Mouse (Mus musculus) lung, embryonic 16.5 days (tissue): ENCODE data around the gene Zranb1. TPM values are rescaled to one million over a fixed set of nuclear protein-coding genes. Genes with fewer than 3 reads are reported as not detected.

ENCODE experiments used
- ATAC-seq: fragments of 200-750 bp; cut with Nextera tagmentation; 2 replicates; pipeline ENCODE4 v1.8.0; 2017; ENCODE audit warnings: low read depth, mild to moderate bottlenecking, moderate library complexity
- H3K27ac ChIP-seq: fragments of 300-500 bp; sonication (generic); 2 replicates; pipeline ENCODE4 v1.5.1; 2014; ENCODE audit warnings: mild to moderate bottlenecking, control low read depth, low read length
- H3K27me3 ChIP-seq: fragments of 300-500 bp; sonication (generic); 2 replicates; pipeline ENCODE4 v1.6.1; 2014; ENCODE audit warnings: low read depth, low read length, mixed read lengths; ENCODE audit not compliant: control insufficient read depth, insufficient read depth
- H3K36me3 ChIP-seq: fragments of 300-500 bp; sonication (generic); 2 replicates; pipeline ENCODE4 v1.6.1; 2014; ENCODE audit warnings: low read length; ENCODE audit not compliant: control insufficient read depth, insufficient read depth
- H3K4me1 ChIP-seq: fragments of 300-500 bp; sonication (generic); replicated peaks from 2 replicates; pipeline ENCODE4 v1.6.1; 2014; ENCODE audit warnings: low read length, mixed read lengths; ENCODE audit not compliant: control insufficient read depth, insufficient read depth
- H3K4me2 ChIP-seq: fragments of 300-500 bp; sonication (generic); 2 replicates; pipeline ENCODE4 v1.6.1; 2014; ENCODE audit warnings: low read depth, low read length, control low read depth
- H3K4me3 ChIP-seq: fragments of 300-500 bp; sonication (generic); 2 replicates; pipeline ENCODE4 v1.5.1; 2014; ENCODE audit warnings: mild to moderate bottlenecking, low read length, control low read depth
- H3K9ac ChIP-seq: fragments of 300-500 bp; sonication (generic); 2 replicates; pipeline ENCODE4 v1.6.1; 2014; ENCODE audit warnings: low read length, control low read depth
- H3K9me3 ChIP-seq: fragments of 300-500 bp; sonication (generic); 2 replicates; pipeline ENCODE4 v1.6.1; 2016; ENCODE audit warnings: low read length; ENCODE audit not compliant: control insufficient read depth
- WGBS: fragments of 180-500 bp; shearing (Covaris S2); extraction: QIAGEN DNeasy Blood & Tissue Kit; methylation state at CpG from one replicate; pipeline ENCODE4 v1.1.7; 2014; 5-methylcytosine and 5-hydroxymethylcytosine counted together
- polyA plus RNA-seq: library from polyadenylated mRNA; unstranded; fragments of >200 nt; fragmentation: Nextera tagmentation; extraction: Ambion mirVana; gene quantifications from 2 replicates; pipeline ENCODE4 v1.2.1, GENCODE M21; 2015

The Zranb1 gene
- polyA plus RNA-seq, 1 experiment from 2014 or later, result 8.6 TPM

DNA sequence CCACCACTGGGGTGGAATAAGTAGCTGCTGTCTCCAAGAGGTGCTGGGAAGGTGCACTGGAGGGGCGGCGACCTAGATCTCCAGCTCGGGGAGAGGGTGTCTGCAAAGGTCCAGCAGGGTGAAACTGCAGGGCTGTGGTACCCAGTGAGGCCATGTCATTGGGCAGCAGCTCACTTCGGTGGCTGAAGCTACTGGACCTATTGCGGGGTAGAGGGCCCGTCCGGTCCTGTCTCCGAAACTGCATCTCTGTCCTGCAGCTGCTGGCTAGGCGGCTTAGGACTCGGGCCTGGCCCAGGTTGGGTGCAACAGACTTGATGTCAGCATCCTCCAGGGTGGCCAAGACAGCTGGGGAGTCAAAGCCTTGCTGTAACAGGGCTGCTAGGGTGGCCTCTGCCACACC lies 83.0 kb downstream of the Zranb1 start:
- 94% methylated on average over 10 of the region's 10 CpGs for WGBS
- no peak overlapping the region for H3K4me2 ChIP-seq
- H3K4me1 ChIP-seq, result peaks cover 34% of the 10 kb centered on the region

DNA sequence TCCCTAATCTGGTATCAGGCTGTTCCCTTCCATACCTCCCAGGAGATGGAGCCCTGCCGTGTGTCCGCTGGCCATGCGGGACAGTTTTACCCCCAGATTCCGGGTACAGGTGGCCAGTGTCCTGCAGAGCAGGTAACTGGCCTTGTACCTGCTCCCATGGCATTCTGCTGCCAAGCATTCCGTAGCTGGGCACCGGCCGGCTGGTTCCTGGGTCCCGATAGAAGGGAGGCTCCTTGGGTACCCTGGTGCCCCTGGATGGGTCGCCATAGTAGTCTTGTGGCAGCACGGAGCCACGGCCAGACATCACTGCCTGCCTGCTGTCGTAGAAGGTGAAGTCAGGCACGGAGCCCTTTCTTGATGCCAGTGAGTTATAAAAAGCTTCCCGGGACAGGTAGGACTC lies 83.7 kb downstream of the Zranb1 start:
- no peaks in the 10 kb centered on the region; the same call in 1 of the 2 replicates for H3K36me3 ChIP-seq
- H3K4me1 ChIP-seq, result peaks cover 41% of the 10 kb centered on the region
- ATAC-seq, result no peak
- H3K4me3 ChIP-seq, result no peak overlapping the region
- 91% methylated on average over 14 of the region's 14 CpGs for WGBS
- H3K27me3 ChIP-seq, result no peaks in the 10 kb centered on the region
- H3K27ac ChIP-seq, result no peak overlapping the region
- no peak overlapping the region for H3K4me2 ChIP-seq
- no peak overlapping the region for H3K9ac ChIP-seq
- no peaks in the 10 kb centered on the region for H3K9me3 ChIP-seq

More for the DNA sequence above, 83.0 kb downstream of the Zranb1 start:
- ATAC-seq, result no peak
- H3K4me3 ChIP-seq, result no peak overlapping the region
- H3K27me3 ChIP-seq, result no peaks in the 10 kb centered on the region
- no peaks in the 10 kb centered on the region; the same call in 1 of the 2 replicates for H3K36me3 ChIP-seq
- H3K9ac ChIP-seq, result no peak overlapping the region
- H3K27ac ChIP-seq, result no peak overlapping the region
- no peaks in the 10 kb centered on the region for H3K9me3 ChIP-seq

DNA sequence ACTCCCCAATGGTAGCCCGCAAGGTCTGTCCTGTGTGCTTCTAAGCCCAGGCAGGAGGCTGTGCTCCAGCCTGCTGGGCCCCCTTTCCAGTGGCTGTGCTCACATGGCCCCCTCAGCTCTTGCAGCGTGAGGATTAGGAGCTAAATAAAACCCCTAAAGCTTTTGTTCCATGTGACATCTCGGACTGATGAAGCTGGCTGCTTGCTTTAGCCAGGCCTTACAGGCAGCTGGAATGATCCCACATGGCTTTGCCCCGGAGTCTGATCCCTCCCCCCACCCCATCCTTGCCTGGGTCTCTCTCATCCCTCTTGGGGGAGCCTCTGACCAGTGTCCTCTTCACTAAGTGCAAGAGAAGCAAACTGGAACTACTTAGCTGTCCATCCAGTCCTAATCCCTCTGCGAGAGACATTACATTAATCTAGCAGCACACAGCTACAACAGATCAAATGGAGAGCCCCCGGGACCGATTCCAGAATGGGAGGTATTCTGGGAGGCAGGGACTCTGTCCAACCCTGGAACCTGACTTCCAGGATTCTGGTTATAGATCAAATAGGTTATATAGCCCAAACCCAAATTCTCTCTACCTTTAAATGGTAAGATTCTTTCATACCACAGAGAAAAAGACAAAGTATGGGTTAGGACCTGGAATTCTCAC lies 84.6 kb downstream of the Zranb1 start:
- no peak overlapping the region for H3K4me2 ChIP-seq

DNA sequence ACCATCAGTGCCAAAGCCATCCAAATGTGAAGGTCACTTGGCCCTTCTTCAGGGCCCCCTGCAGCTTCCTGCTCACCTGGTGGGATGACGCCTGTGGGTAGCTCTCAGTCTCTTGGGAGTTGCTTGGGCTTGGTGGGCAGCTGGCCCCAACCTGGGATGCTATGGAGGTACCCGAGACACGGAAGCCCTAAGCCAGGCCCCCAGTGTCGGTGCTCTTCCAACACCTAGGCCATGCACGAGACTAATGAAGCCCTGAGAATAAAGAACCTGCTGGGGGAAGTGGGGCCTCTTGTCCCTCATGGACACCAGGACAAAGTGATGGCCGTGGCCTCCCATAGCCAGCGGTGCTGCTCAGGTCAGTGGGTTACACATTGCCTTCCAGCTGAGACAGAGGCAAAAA lies 88.0 kb downstream of the Zranb1 start:
- H3K4me2 ChIP-seq, result no peak overlapping the region
- H3K4me1 ChIP-seq, result peaks cover 20% of the 10 kb centered on the region; the same call in 1 of the 2 replicates
- H3K27ac ChIP-seq, result peak overlapping the region; percentile 31; the same call in 1 of the 2 replicates
- 83% methylated on average over 7 of the region's 7 CpGs for WGBS
- H3K9me3 ChIP-seq, result no peaks in the 10 kb centered on the region
- no peak overlapping the region for H3K4me3 ChIP-seq
- H3K9ac ChIP-seq, result no peak overlapping the region
- H3K27me3 ChIP-seq, result no peaks in the 10 kb centered on the region
- no peak for ATAC-seq
- no peaks in the 10 kb centered on the region for H3K36me3 ChIP-seq

More for the DNA sequence above, 84.6 kb downstream of the Zranb1 start:
- WGBS, result 51% methylated on average over 7 of the region's 7 CpGs
- H3K27ac ChIP-seq, result peak overlapping the region; percentile 30; the same call in 1 of the 2 replicates
- H3K27me3 ChIP-seq, result no peaks in the 10 kb centered on the region
- no peaks in the 10 kb centered on the region for H3K36me3 ChIP-seq
- ATAC-seq, result no peak
- H3K9me3 ChIP-seq, result no peaks in the 10 kb centered on the region
- H3K4me1 ChIP-seq, result peaks cover 48% of the 10 kb centered on the region
- no peak overlapping the region for H3K9ac ChIP-seq
- H3K4me3 ChIP-seq, result no peak overlapping the region

DNA sequence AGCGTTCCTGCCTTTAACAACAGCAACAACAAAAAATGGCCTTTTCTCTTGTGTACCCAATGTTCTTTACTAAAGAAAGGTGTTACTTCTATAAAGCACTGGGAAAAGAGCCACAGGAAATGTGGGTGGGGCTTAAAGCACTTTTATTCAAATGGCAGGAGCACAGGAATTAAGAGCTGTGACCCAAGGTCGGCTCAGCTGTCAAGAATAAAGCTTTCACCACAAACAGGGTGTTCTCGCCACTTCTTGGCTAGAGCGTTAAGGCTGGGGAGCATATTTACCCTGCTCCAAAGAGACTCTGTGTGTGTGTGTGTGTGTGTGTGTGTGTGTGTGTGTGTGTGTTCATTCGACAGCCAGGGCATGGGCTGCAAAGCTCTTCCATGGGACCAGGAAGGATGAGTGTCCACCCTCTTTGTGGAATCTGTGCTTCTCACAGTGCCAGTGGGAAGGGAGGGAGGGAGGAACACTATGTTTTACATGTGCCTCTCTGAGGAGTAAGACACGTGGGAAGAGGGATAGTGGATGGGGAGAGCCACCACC lies 88.6 kb downstream of the Zranb1 start:
- Histone ChIP-seq H3K27me3 (no peaks in the 10 kb centered on the region), H3K9ac (no peak overlapping the region), H3K4me3 (no peak overlapping the region), H3K4me2 (no peak overlapping the region), H3K4me1 (peaks cover 21% of the 10 kb centered on the region; the same call in 1 of the 2 replicates), H3K27ac (0 out of 2 replicates have a peak overlapping the region, but pooled peaks have one; percentile 31), H3K36me3 (no peaks in the 10 kb centered on the region), H3K9me3 (no peaks in the 10 kb centered on the region)
- 29% methylated on average over 6 of the region's 6 CpGs for WGBS
- peak; percentile 48; the same call in 1 of the 2 replicates for ATAC-seq

DNA sequence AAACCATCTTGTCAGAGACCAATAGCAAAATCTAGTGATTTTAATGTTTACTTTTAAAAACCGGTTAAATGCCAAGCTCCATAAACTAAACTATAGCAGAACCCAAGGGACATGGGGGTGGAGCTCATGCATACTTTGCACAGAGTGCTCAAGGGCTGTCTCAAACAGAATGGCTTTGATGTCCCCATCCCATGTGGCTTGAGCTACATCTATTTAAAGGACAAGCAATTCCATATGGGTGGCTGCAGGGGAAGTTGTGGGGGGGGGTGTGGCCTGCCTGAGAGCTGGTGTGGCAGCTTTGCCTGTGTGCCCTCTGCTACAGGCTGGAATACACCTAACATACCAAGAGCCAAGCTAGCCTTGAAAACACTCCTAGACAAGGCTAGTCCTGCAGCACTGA lies 93.8 kb downstream of the Zranb1 start:
- no peaks in the 10 kb centered on the region for H3K36me3 ChIP-seq
- peak; percentile 76 for ATAC-seq
- no peaks in the 10 kb centered on the region for H3K9me3 ChIP-seq
- peaks cover 17% of the 10 kb centered on the region for H3K4me1 ChIP-seq
- no peak overlapping the region for H3K4me3 ChIP-seq
- no peak overlapping the region for H3K27ac ChIP-seq
- no peak overlapping the region for H3K4me2 ChIP-seq
- no peak overlapping the region for H3K9ac ChIP-seq
- H3K27me3 ChIP-seq, result no peaks in the 10 kb centered on the region
- WGBS, result 9% methylated on average over 1 of the region's 1 CpGs

DNA sequence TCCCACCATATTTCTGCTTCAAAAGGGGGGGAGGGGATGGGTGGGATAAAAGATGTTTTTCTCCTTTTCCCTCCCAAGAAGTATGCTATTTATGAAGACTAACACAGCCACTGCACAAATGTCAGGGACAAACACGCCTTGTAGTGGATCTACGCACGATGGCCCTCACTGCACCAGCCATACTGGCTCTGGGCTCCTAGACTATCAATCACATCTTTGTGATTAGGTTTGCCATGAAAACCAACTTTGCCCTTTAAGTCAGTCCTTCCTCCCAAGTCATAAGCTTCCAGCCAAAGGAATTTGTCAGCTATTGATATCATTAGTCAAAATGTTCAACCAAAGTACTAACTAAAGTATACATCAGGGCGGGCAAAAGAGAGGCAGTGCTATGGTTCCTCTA lies 97.0 kb downstream of the Zranb1 start:
- 83% methylated on average over 4 of the region's 4 CpGs for WGBS

DNA sequence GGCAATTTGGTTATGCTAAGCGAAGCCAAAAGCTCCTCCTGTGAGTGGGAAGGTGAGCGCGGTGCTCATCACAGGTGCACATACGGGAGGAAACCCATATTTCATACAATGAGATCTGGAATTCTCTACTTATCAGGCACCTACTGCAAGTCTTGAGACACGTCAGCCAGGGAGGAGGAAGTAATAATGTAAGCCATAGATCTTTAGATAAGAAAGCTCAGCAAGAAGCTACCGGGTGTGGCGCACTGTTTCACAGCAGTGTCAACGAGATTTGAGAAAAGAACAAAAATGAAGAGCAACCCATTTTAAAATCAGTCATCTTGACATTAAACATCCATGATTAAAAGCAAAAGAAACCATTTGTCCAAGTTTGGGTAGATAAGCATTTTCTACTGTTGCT lies 98.1 kb downstream of the Zranb1 start:
- ATAC-seq, result no peak
- Histone ChIP-seq H3K9ac (no peak overlapping the region), H3K4me3 (no peak overlapping the region), H3K4me2 (no peak overlapping the region), H3K27ac (no peak overlapping the region), H3K36me3 (no peaks in the 10 kb centered on the region), H3K4me1 (peaks cover 22% of the 10 kb centered on the region), H3K27me3 (no peaks in the 10 kb centered on the region), H3K9me3 (no peaks in the 10 kb centered on the region)
- WGBS, result 72% methylated on average over 8 of the region's 8 CpGs

More for the DNA sequence above, 97.0 kb downstream of the Zranb1 start:
- no peak overlapping the region for H3K27ac ChIP-seq
- H3K9me3 ChIP-seq, result no peaks in the 10 kb centered on the region
- peaks cover 11% of the 10 kb centered on the region for H3K4me1 ChIP-seq
- ATAC-seq, result no peak
- no peaks in the 10 kb centered on the region for H3K36me3 ChIP-seq
- no peak overlapping the region for H3K9ac ChIP-seq
- H3K27me3 ChIP-seq, result no peaks in the 10 kb centered on the region
- no peak overlapping the region for H3K4me2 ChIP-seq
- H3K4me3 ChIP-seq, result no peak overlapping the region

DNA sequence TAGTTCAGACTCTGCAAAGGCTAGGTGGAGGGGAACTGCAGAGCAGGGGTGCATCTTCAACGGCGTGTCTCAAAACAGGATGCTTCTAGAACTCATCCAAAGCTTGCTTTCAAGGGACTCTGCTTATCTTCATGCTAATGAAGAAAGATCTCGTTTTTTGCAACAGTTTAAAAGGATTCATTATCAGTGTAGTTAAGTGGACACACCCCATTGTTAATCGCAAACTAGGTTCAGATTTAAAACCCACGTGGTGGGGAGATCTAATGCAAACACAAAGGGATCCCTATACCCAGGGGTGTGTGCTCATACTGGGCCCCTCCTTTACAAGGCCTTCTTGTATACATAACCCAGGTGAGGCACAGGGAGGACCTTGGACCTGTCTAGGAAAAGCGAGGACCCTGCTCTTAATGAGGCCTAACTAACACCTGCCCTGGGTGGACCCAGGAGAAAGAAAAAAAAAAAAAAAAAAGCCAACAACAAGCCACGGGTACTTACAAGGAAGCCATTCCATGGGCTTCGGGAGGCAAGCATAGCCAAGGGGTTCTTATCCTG lies 98.6 kb downstream of the Zranb1 start:
- Histone ChIP-seq H3K27me3 (no peaks in the 10 kb centered on the region), H3K4me3 (no peak overlapping the region), H3K27ac (no peak overlapping the region), H3K9ac (no peak overlapping the region), H3K4me1 (peaks cover 27% of the 10 kb centered on the region), H3K4me2 (no peak overlapping the region), H3K36me3 (no peaks in the 10 kb centered on the region), H3K9me3 (no peaks in the 10 kb centered on the region)
- WGBS, result 56% methylated on average over 8 of the region's 8 CpGs
- ATAC-seq, result no peak
